Mouse (Mus musculus): ENCODE measurements around the gene Gm14406. TPM values are rescaled to one million over a fixed set of nuclear protein-coding genes. Genes with fewer than 3 reads are reported as not detected.

The Gm14406 gene
- polyA plus RNA-seq, 1 experiment from 2014 or later: not detected

GRCm38 (mm10) chr2:177520035-177520434 is 58.0 kb downstream of the Gm14406 start:
- 79% methylated on average over 8 of the region's 8 CpGs for WGBS
- H3K4me2 ChIP-seq (replicated peaks; ENCODE audit: low read depth, low read length): no peak overlapping the region
- no peaks in the 10 kb centered on the region for H3K4me1 ChIP-seq (ENCODE audit: control insufficient read depth, insufficient read depth, low read length)
- H3K27me3 ChIP-seq (ENCODE audit: control insufficient read depth, insufficient read depth, low read length): no peaks in the 10 kb centered on the region
- no peaks in the 10 kb centered on the region for H3K36me3 ChIP-seq (ENCODE audit: control insufficient read depth, insufficient read depth, low read length)
- no peak overlapping the region for H3K9ac ChIP-seq (ENCODE audit: low read depth, low read length)
- no peak for ATAC-seq (ENCODE audit: low FRiP score, low TSS enrichment)
- no peak overlapping the region for H3K27ac ChIP-seq (ENCODE audit: low read depth, low read length)
- peaks cover 6% of the 10 kb centered on the region for H3K9me3 ChIP-seq (ENCODE audit: control insufficient read depth, low read length)
- no peak overlapping the region for H3K4me3 ChIP-seq (ENCODE audit: low read length)

Other genes starting within 250 kb of the Gm14406 start
- 10.9 and 14.2 TPM in 2 replicates for gene Gm14418, start 179.9 kb downstream of the Gm14406 start, polyA plus RNA-seq (2014; fragmentation: Nextera tagmentation; extraction: Ambion mirVana)
- 12.7 and 18.6 TPM in 2 replicates for gene Zfp970, start 113.5 kb downstream of the Gm14406 start, polyA plus RNA-seq (2014; fragmentation: Nextera tagmentation; extraction: Ambion mirVana)
- gene Gm14403, start 80.0 kb downstream of the Gm14406 start, polyA plus RNA-seq (2014; fragmentation: Nextera tagmentation; extraction: Ambion mirVana): 6.1 and 9.8 TPM in 2 replicates
- gene Gm14322, start 181.1 kb upstream of the Gm14406 start, polyA plus RNA-seq (2014; fragmentation: Nextera tagmentation; extraction: Ambion mirVana): 8.7 and 12.1 TPM in 2 replicates